Mouse (Mus musculus): ENCODE measurements at regions not wholly inside any gene's neighbourhood (a gene's known extent, or its start where the extent isn't known, plus 50 kb on each side); places are given as distances from the start of the nearest gene placed in this dataset.
"Not testable (repeated sequence)": the region's sequence is repeated elsewhere in the genome, so short reads cannot be mapped to it uniquely, and the experiment has no call there.

GRCm38 (mm10) chr3:9063662-9064061 lies 546.2 kb downstream of the Zfp704 start:
- Histone ChIP-seq H3ac (ENCODE audit: control insufficient read depth, insufficient read length, low read depth) (no peak overlapping the region), H3K4me3 (ENCODE audit: insufficient read depth, poor library complexity, severe bottlenecking) (no peak overlapping the region), H3K79me3 (ENCODE audit: low read depth) (no peaks in the 10 kb centered on the region), H3K79me2 (ENCODE audit: control insufficient read depth, insufficient read depth) (no peaks in the 10 kb centered on the region), H3K36me3 (ENCODE audit: control insufficient read depth, insufficient read depth) (no peaks in the 10 kb centered on the region), H3K27me3 (ENCODE audit: control insufficient read depth, insufficient read depth, insufficient read length) (no peaks in the 10 kb centered on the region)
- no peak for TF ChIP-seq MYOG (IDR thresholded peaks at IDR 0.05; ENCODE audit: control insufficient read depth, extremely low read depth, insufficient read length)
- TF ChIP-seq MAX (IDR thresholded peaks at IDR 0.05) = no peak
- no peak for TF ChIP-seq FOSL1 (IDR thresholded peaks at IDR 0.05; ENCODE audit: insufficient read depth, low read length, poor library complexity, severe bottlenecking)
- TF ChIP-seq MYOD1 (IDR thresholded peaks at IDR 0.05; ENCODE audit: control insufficient read depth, insufficient read length, low read depth) = no peak
- TF ChIP-seq CEBPB (IDR thresholded peaks at IDR 0.05; ENCODE audit: low read depth) = no peak
- no peak for TF ChIP-seq USF1 (IDR thresholded peaks at IDR 0.05; ENCODE audit: low read depth)
- no peak for TF ChIP-seq CTCF (IDR thresholded peaks at IDR 0.05; ENCODE audit: control insufficient read depth, insufficient read depth, insufficient read length)

- Histone ChIP-seq H3K4me3 (ENCODE audit: insufficient read depth, poor library complexity, severe bottlenecking) (no peak overlapping the region), H3ac (ENCODE audit: control insufficient read depth, insufficient read length, low read depth) (no peak overlapping the region), H3K79me2 (ENCODE audit: control insufficient read depth, insufficient read depth) (no peaks in the 10 kb centered on the region), H3K36me3 (ENCODE audit: control insufficient read depth, insufficient read depth) (no peaks in the 10 kb centered on the region), H3K27me3 (ENCODE audit: control insufficient read depth, insufficient read depth, insufficient read length) (no peaks in the 10 kb centered on the region), H3K79me3 (ENCODE audit: low read depth) (no peaks in the 10 kb centered on the region)
- no peak for TF ChIP-seq MAX (IDR thresholded peaks at IDR 0.05)
- no peak for TF ChIP-seq MYOD1 (IDR thresholded peaks at IDR 0.05; ENCODE audit: control insufficient read depth, insufficient read length, low read depth)
- no peak for TF ChIP-seq FOSL1 (IDR thresholded peaks at IDR 0.05; ENCODE audit: insufficient read depth, low read length, poor library complexity, severe bottlenecking)
- TF ChIP-seq CTCF (IDR thresholded peaks at IDR 0.05; ENCODE audit: control insufficient read depth, insufficient read depth, insufficient read length) = no peak
- TF ChIP-seq CEBPB (IDR thresholded peaks at IDR 0.05; ENCODE audit: low read depth) = no peak
These were observed 548.5 kb downstream of the Zfp704 start for GRCm38 (mm10) chr3:9061396-9061795.

- H3K79me2 ChIP-seq (ENCODE audit: control insufficient read depth, insufficient read depth); H3K4me3 ChIP-seq (ENCODE audit: insufficient read depth, poor library complexity, severe bottlenecking); H3K36me3 ChIP-seq (ENCODE audit: control insufficient read depth, insufficient read depth); H3K79me3 ChIP-seq (ENCODE audit: low read depth); H3K27me3 ChIP-seq (ENCODE audit: control insufficient read depth, insufficient read depth, insufficient read length); H3ac ChIP-seq (ENCODE audit: control insufficient read depth, insufficient read length, low read depth): not testable (repeated sequence)
These were observed 552.2 kb downstream of the Zfp704 start for GRCm38 (mm10) chr3:9057703-9058102.

- Histone ChIP-seq H3K27me3 (ENCODE audit: control insufficient read depth, insufficient read depth, insufficient read length) (no peaks in the 10 kb centered on the region), H3ac (ENCODE audit: control insufficient read depth, insufficient read length, low read depth) (no peak overlapping the region), H3K79me3 (ENCODE audit: low read depth) (no peaks in the 10 kb centered on the region), H3K4me3 (ENCODE audit: insufficient read depth, poor library complexity, severe bottlenecking) (no peak overlapping the region), H3K36me3 (ENCODE audit: control insufficient read depth, insufficient read depth) (no peaks in the 10 kb centered on the region), H3K79me2 (ENCODE audit: control insufficient read depth, insufficient read depth) (no peaks in the 10 kb centered on the region)
- no peak for TF ChIP-seq MYOD1 (IDR thresholded peaks at IDR 0.05; ENCODE audit: control insufficient read depth, insufficient read length, low read depth)
- TF ChIP-seq MAX (IDR thresholded peaks at IDR 0.05) = no peak
- TF ChIP-seq CEBPB (IDR thresholded peaks at IDR 0.05; ENCODE audit: low read depth) = no peak
- TF ChIP-seq FOSL1 (IDR thresholded peaks at IDR 0.05; ENCODE audit: insufficient read depth, low read length, poor library complexity, severe bottlenecking) = no peak
- TF ChIP-seq USF1 (IDR thresholded peaks at IDR 0.05; ENCODE audit: low read depth) = no peak
- no peak for TF ChIP-seq MYOG (IDR thresholded peaks at IDR 0.05; ENCODE audit: control insufficient read depth, extremely low read depth, insufficient read length)
- TF ChIP-seq CTCF (IDR thresholded peaks at IDR 0.05; ENCODE audit: control insufficient read depth, insufficient read depth, insufficient read length) = no peak
These were observed 553.0 kb downstream of the Zfp704 start for GRCm38 (mm10) chr3:9056846-9057245.

- H3K4me3 ChIP-seq (ENCODE audit: insufficient read depth, poor library complexity, severe bottlenecking) = no peak overlapping the region
- H3K27me3 ChIP-seq (ENCODE audit: control insufficient read depth, insufficient read depth, insufficient read length) = no peaks in the 10 kb centered on the region
- TF ChIP-seq CTCF (IDR thresholded peaks at IDR 0.05; ENCODE audit: control insufficient read depth, insufficient read depth, insufficient read length) (no peak), FOSL1 (IDR thresholded peaks at IDR 0.05; ENCODE audit: insufficient read depth, low read length, poor library complexity, severe bottlenecking) (no peak), CEBPB (IDR thresholded peaks at IDR 0.05; ENCODE audit: low read depth) (no peak), MAX (IDR thresholded peaks at IDR 0.05) (no peak), MYOD1 (IDR thresholded peaks at IDR 0.05; ENCODE audit: control insufficient read depth, insufficient read length, low read depth) (no peak), USF1 (IDR thresholded peaks at IDR 0.05; ENCODE audit: low read depth) (no peak)
- H3K79me3 ChIP-seq (ENCODE audit: low read depth) = no peaks in the 10 kb centered on the region
- H3K79me2 ChIP-seq (ENCODE audit: control insufficient read depth, insufficient read depth) = no peaks in the 10 kb centered on the region
- no peaks in the 10 kb centered on the region for H3K36me3 ChIP-seq (ENCODE audit: control insufficient read depth, insufficient read depth)
- H3ac ChIP-seq (ENCODE audit: control insufficient read depth, insufficient read length, low read depth) = no peak overlapping the region
These were observed 554.1 kb downstream of the Zfp704 start for GRCm38 (mm10) chr3:9055780-9056179.

Measured in C2C12 (cell line).